Mouse (Mus musculus): ENCODE results near the gene Ly6g6c.

- no peak for TF ChIP-seq POLR2A (IDR thresholded peaks at IDR 0.05; ENCODE audit: borderline replicate concordance, extremely low read depth, insufficient read depth, insufficient read length, poor library complexity, severe bottlenecking)
- TF ChIP-seq CTCF (IDR thresholded peaks at IDR 0.05; ENCODE audit: borderline replicate concordance, extremely low read depth, insufficient read depth, insufficient read length) = peak; percentile 37; the same call in 1 of the 2 replicates
Measured at GRCm38 (mm10) chr17:35077786-35078233, 12.6 kb downstream of the Ly6g6c start, which contains the start of gene Ly6g6d.
